Mouse (Mus musculus) left cerebral cortex, postnatal 14 days (tissue): ENCODE results near the gene Plcxd3. TPM values are rescaled to one million over a fixed set of nuclear protein-coding genes. Genes with fewer than 3 reads are reported as not detected.

Experiments used
- DNase-seq, 2 experiments: peaks; one replicate each; pipeline ENCODE4 v3.0.0; 2021 to 2022; ENCODE audit warnings: low spot score in 2 of 2, mixed read lengths in 1 of 2
- intact Hi-C: fragments of 180-260 bp; cut with DNase I; formaldehyde crosslinking; loops from one replicate; pipeline ENCODE4 v1.15.1; 2025
- long read RNA-seq, 2 experiments: library from polyadenylated mRNA; stranded (forward); transcript quantifications; one replicate each; pipeline ENCODE4 v2.0.0; 2021
- total RNA-seq, 2 experiments: library from RNA; stranded (reverse); gene quantifications; 2 replicates each; pipeline ENCODE4 v1.2.3; 2021

Plcxd3 gene
- total RNA-seq = 10 to 100 TPM; 30.8 to 36.1 TPM
- long read RNA-seq, experiment 1, transcript Plcxd3-201 (3 exons, 1,851 nt) = major isoform, 8 of 10 reads
- long read RNA-seq, experiment 1, partial matches to known transcripts = 0 of 10 reads
- long read RNA-seq, experiment 1, other reads (novel, unspliced or antisense) = 2 of 10 reads
- long read RNA-seq, experiment 2, partial matches to known transcripts = 1 of 4 reads
- long read RNA-seq, experiment 2, other reads (novel, unspliced or antisense) = 0 of 4 reads

DNA sequence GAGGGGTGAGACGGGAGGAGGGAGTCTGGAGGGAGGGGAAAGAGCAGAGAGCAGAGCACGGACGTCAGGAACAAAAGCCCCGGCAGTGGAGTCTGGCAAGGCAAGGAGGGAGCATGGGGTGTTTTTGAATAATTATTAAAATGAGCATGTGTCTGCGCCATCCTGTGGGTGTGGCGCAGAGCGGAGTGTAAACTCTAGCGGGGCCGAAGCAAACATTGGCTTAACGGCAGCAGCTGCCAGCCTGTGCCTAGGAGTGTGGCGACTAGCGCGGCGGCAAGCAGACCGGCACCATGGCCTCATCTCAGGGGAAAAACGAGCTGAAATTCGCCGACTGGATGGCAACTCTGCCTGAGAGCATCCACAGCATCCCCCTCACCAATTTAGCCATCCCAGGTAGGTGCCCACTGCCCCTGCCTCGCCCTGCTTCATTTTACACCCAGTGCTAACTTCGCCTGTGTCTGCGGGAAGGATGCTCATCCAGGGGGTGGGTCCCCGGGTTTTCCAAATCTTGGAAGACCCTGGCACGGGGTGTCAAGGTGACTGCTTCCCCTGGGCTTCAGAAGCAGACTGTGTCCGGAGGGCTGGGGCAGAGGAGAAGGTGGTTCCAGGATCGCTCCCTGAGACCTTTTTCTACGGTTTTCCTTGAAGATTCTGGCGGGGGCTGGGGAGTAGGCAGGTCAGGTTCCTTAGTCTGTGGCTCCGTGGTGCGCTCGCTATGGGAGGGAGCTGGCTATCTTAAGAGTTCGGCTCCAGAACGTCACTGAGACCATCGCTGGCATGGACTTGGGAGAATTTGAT is at the start of gene Plcxd3:
TSS of gene Plcxd3 (plus strand) at position 69 of the 798 bp plus-strand sequence.
- peak; percentile 22 to 38 for DNase-seq
- intact Hi-C loops = loop anchor here (10.0 kb wide), 1 partner anchor 689 kb away; the partner anchor contains the start of gene C7

DNA sequence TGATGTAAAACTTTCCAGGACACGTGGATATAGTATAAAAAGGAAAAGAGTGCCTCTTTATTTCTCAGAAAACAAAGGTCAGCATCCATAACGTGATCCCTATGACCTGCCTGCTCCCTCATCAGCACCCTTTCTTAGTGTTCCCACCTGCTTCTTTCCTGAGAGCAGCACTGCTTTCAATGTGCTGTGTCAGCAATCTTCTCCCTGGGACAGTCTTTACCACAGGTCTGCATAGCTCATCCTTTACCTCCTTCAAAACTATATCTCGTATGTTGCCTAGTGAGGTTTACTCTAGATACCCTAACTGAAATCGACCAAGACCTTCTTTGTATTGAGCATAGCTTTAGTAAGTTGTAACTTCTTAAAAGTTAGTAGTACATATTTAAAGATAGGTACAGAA is 43.4 kb upstream of the Plcxd3 start:
- intact Hi-C loops = no loop called here

DNA sequence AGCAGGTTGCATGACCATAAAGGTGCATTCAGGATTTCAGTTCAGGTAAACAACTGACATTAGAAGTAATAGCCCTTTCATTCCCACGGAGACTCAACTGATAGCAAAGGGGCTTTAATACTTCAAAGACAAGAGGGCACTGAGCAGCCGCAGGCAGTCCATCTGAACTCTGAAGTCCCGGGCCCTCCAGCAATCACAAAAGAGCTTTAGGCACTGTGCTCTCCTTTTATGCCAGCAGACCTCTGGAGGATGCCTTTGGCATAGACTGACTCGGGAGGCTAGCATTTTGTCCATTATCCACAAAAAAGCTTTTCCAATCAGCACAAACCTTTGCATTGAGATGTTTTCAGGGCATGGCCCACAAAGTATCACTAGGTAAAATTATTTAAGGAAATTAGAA is 33.7 kb upstream of the Plcxd3 start:
- DNase-seq = no peak
- intact Hi-C loops = no loop called here

More for the DNA sequence above, 43.4 kb upstream of the Plcxd3 start:
- no peak for DNase-seq

DNA sequence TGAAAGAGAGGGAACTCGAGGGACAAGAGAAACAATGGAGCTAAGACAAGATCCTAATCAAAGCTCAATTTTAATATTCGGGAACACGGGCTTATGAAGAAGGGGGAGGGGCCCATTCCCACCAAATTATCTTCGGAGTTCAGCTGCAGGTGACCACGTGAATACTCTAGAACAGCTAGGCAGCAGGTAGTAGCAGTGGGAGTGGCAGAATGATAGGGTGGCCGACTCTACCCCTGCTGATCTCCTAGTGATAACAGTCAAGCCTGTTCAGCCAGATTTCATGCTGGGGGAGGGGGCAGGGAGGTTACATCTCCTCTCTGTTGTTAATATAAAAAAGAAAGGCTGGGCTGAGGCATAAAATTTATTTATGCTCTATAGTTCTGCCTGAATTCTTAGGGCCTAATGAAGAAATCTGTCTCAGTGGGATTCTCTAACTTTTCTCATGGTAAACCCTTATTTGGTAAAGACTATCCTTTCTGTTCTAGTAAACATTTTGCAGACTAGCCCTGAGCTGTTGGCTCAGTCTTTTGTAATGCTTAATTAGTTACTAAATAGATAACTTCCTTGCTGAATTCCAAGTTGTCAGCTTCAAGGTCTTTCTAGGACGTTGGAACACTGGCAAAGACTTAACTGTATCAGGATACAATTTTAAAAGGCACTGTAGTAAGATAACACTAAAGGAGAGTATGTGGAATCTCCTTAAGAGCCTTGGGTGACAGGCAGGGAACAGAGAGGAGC is 26.3 kb upstream of the Plcxd3 start:
- DNase-seq = no peak
- intact Hi-C loops = no loop called here

DNA sequence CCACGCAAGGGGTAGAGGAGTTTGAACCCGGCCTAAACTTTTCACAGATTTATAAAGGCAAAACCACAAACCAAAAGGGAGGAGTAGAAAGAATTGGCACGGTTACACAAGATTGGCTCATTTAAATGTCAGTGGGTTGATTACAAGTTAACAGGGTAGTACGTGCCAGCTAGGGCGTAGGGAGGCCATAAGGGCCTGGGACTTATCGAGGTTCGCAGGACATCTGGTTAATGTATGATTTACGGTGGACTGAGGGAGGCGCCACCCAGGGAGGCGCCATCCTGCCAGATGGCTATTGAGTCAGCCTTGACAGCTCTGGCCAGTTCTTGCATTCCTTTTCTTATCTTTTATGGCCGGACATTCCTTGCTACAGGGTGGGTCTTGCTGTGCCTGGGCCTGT is 18.9 kb upstream of the Plcxd3 start:
- no peak for DNase-seq
- intact Hi-C loops = no loop called here

DNA sequence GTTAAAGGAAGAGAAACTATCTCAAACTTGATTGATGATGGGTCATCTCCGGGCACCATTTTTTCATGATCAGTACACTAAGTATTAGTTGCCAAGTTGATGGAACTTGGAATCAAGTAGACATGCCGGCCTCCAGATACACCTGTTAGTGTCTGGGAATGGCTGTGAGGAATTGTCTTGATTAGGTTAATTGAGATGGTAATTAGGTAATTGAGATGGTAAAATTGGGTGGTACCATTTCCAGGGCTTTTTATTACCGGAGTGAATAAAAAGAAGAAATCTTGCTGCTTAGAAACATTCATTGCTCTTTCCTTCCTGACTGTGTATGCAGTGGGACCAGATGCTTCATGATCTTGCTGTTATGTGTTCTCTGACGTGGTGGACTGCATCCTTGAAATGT is 17.6 kb upstream of the Plcxd3 start:
- intact Hi-C loops = no loop called here
- no peak for DNase-seq

DNA sequence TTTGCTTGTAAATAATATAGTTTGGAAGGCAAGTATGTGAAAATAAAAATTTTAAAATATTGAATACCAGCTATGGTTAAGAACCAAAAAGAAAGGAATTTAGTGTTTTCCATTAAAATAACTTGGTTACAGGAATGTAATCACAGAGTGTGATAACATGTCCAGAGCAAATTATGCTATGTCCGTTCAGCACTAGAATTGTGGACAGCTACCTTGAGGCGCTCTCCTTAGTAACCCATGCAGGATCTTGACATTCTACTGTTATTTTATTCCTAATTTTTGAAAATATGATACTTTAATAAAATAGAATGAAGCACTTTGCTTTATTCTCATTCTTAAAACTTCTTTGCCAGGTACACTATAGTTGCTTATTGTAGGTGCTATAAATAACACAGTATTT is 7.5 kb upstream of the Plcxd3 start:
- intact Hi-C loops = no loop called here
- DNase-seq = no peak

DNA sequence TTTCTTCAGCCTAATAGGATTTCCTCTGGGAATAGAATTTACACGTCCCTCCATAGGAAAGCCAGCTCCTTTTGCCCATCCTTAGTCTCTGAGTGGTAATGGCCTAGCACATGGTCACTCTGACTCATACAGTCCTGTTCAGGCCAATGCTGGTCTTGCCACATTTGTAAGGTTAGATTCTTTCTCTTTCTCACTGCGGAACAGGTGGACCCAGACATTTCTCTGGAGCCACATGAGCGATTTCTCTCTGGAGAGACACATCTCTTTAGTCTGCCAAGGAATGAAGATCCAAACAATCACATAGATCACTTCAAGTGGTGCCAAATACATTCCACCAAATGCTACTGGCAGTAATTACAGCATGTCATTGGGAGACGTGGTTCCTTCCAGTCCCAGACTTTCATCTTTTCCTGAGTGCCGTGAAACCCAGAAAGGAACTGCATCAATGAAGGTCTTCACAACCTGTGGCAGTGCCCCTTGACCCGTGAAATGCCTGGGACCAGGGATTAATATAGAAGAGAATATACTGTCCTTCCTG is 769 bp upstream of the Plcxd3 start:
- intact Hi-C loops = loop anchor here (10.0 kb wide), 1 partner anchor 690 kb away; the partner anchor contains the start of gene C7
- peak in 1 of 2 experiments; percentile 10 for DNase-seq

DNA sequence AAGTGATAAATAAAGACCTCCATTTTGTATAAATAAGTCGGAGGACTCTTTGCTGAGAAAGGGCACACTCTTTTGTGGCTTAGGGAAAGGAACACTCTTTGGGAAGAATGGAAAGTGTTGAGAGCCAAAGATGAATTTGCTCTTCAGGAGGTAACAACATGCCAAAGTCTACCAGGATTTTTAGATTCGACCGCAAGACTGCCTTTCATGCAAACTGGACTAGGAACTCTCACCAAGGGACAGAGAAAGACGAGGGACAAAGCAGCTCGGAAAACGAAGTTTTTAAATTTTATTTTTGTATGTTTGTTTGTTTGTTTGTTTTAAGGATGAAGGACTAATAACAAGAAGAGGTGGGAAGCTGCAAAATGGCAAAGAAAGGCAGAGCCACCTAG is 264 bp upstream of the Plcxd3 start:
- intact Hi-C loops = loop anchor here (10.0 kb wide), 1 partner anchor 690 kb away; the partner anchor contains the start of gene C7
- no peak for DNase-seq

DNA sequence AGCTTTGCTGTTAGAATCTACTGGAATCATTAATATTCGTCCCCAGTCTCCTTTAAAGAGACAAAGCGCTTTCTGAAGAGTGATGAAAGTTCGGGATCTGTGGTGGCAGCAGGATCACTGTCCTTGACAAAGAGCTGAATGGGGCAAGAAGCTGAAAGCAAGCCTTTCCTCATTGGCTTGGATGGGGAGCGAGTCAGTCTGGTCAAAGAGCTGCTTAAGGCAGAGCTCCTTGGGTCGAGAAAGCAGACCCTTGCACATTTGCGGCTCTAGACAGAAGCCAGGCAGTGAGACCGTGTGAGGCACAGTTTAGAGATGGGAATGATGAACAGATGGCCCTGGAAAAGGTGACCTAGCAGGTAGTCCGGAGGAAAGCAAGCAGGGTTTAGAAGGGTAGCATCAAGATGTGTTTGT is 935 bp downstream of the Plcxd3 start:
- DNase-seq = peak; percentile 1 to 16
- intact Hi-C loops = loop anchor here (10.0 kb wide), 1 partner anchor 689 kb away; the partner anchor contains the start of gene C7

DNA sequence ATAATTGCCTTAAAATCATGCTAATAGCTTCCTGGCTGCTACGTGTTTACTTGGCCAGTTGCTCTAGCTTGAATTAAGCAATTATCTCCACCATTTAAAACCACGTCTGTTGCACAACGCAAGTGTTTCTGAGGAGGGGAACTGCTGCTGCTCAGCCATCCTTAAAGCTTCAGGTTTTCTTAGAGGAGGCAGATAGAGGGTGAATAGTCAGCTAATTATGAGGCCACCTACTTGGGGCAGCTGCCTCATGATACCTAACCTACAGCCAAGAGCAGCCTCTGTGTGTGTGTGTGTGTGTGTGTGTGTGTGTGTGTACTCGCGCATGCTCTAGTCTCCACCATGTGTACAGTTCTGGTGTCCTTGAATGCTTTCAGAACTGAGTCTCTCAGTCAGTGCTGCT is 3.5 kb downstream of the Plcxd3 start:
- intact Hi-C loops = loop anchor here (10.0 kb wide), 1 partner anchor 686 kb away; the partner anchor contains the start of gene C7
- DNase-seq = peak in 1 of 2 experiments; percentile 6

DNA sequence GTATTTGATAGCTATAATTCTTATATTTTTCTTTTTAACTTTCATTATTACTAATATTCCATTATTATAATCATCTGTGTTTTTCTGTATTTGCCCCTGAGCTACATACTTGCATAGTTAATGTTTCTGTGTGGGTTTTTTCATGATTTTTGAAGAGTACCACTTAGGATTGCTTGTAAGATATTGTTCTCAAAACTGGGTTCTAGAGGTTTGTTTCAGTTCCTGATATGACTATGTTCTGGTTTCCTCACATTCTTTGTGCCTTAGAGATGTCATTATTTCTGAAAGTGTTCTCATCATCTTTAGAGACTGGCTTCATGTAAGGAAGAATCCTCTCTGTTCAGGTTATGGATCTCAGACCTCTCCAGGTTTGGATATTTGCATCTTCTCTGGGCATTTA is 12.5 kb downstream of the Plcxd3 start:
- intact Hi-C loops = no loop called here

DNA sequence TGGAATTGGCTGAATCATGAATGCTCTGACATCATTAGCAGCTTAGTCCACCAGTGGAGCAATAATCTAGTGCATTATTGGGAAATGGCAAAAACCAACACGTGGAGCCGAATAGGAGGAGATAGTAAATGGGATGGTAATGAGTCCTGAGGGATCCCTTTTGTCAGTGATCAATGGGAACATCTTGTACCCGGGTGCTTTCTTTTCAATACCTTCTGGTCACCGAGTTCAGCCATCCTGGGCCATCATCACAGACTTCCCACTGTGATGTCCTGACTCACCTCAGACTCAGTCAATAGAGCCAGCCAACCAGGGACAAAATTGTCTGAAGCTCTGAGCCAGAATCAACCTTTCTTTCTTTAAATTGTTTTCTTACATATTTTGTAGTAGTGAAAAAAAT is 24.8 kb downstream of the Plcxd3 start:
- intact Hi-C loops = no loop called here
- DNase-seq = no peak

More for the DNA sequence above, 12.5 kb downstream of the Plcxd3 start:
- DNase-seq = no peak

DNA sequence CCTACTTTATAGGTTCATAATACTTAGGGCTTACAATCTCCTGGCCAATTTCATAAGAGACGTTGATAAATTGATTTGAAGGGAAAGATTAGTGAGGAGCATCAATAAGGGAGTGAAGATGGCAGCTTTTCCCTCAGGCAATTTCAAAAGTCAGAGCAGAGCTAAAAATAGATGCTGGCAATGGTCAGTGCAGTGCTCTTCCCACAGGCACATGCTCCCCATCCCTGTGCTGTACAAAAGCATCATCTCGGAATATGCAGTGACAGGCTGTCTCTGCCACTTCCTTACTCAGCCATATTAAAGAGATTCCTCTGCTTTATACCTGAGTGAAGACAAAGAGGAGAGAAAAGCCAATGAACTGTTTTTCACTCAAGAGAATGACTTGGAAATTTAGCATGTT is 36.0 kb downstream of the Plcxd3 start:
- intact Hi-C loops = no loop called here
- no peak for DNase-seq

DNA sequence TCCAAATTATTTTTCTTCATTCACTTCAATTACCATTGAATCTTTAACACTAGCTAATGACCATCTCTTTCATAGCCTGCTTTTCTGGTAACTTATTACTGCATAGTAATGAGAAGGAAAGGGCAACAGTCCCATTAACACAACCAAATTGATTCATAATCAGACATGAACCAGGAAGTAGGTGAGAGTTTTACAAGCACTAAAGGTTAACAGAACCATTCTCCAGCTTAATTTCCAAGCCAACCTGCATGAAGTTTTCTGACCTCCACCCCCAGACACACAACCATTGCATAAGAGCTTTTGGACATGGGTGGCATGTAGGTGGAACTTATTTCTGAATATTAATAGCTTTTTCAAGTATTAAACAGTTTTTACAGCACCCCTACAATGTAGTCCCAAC is 64.8 kb downstream of the Plcxd3 start:
- intact Hi-C loops = no loop called here
- no peak for DNase-seq

DNA sequence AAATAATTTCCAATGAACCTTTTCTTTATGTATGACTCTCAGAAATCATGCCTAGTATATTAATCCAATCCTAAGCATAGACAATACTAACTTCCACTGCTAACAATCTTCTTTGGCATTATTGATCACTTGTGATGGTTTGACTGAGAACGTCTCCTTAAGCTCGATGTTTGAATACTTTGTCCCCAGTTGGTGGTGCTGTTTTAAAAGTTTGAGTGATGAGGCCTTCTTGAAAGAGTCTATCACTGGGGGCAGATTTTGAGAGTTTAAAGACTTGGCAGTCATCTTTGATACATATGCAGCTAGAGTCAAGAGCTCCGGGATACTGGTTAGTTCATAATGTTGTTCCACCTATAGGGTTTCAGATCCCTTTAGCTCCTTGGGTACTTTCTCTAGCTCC is 120.9 kb downstream of the Plcxd3 start:
- DNase-seq = no peak
- intact Hi-C loops = no loop called here

DNA sequence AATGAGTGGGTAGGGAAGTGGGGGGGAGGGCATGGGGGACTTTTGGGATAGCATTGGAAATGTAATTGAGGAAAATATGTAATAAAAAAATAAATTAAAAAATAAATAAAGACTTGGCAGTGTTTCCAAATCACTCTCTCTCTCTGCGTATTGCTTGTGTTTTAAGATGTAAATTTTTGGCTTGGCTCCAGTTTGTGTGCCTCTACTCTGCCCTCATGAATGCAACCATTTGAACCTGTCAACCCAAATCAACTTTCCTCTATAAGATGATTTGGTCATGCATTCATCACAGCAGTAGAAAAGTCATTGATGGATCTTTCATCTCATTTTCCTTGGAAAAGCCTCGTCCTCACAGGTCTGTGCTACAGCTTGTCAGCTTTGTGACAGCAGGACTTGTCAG is 121.7 kb downstream of the Plcxd3 start:
- intact Hi-C loops = no loop called here
- DNase-seq = no peak

DNA sequence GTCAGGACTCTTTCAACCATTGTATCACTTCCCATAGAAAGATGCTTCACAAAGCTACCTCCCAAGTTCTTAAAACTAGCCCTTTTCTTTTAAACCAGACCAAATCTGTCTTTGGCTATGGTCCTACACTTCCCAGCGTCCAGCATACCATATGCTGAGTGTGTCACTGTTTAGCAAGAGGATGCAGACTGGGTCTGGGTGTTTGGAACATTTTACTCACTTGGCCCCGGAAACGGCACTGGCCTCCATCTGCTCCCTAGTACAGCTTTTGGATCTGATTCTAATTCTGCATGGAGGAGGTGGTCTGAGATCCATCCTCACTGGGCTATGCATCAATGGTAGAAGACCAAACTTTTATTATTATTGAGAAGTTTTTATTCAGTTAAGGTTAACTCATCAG is 122.7 kb downstream of the Plcxd3 start:
- intact Hi-C loops = no loop called here
- DNase-seq = peak; percentile 4 to 12

DNA sequence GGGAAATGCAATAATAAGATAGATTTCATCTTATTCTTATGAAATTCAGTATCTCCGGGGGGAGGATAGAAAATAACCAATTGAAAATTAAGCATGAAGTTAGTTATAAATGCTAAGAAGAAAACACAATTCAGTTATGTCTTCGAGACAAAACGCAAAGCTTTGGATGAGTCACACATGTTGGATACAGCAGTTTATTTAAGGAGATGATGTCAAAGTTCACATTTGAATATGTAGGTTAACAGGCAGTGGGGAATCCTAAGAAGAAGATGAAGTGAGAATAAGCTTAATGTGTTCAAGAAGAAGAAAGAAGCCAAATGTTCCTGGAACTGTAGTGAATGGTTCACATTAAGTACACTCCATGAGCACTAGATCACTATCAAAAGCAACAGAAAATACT is 128.1 kb downstream of the Plcxd3 start:
- no peak for DNase-seq
- intact Hi-C loops = no loop called here

DNA sequence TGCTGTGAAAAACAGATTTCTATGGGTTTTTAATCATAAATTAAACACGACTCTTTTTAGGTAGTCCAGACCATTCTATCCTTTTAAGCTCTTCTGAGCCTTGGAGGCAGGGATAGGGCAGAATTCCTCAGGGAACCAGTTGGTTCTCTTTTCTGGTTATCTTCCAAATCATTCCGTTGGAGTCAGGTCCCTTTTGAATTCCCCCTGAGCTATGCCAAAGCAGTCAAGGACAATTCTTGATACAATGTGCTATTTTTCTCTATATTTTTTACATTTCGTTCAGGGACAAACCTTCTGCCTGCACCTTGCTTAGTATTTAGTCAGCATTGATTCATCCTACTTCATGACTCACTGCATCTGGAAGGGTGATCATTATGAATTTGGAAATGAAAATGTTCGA is 128.5 kb downstream of the Plcxd3 start:
- intact Hi-C loops = no loop called here
- DNase-seq = no peak
